Mouse (Mus musculus) thymus, adult 2 months (tissue): Measurements from ENCODE around the gene Siglecg. TPM values are rescaled to one million over a fixed set of nuclear protein-coding genes. Genes with fewer than 3 reads are reported as not detected.

Experiments
- DNase-seq: peaks from one replicate; pipeline ENCODE4 v3.0.0; 2021
- H3K27ac ChIP-seq: fragments of 200-500 bp; 2 replicates; pipeline ENCODE4 v1.5.1; 2012; ENCODE audit warnings: low read length, control low read depth; ENCODE audit not compliant: control insufficient read depth, insufficient read depth
- H3K27me3 ChIP-seq: fragments of 200-500 bp; 2 replicates; pipeline ENCODE4 v1.6.1; 2012; ENCODE audit warnings: mild to moderate bottlenecking, low read length, moderate library complexity, mixed read lengths; ENCODE audit not compliant: control insufficient read depth, insufficient read depth
- H3K36me3 ChIP-seq: fragments of 200-500 bp; 2 replicates; pipeline ENCODE4 v1.6.1; 2012; ENCODE audit warnings: mild to moderate bottlenecking, low read length, moderate library complexity; ENCODE audit not compliant: control insufficient read depth, insufficient read depth
- H3K4me1 ChIP-seq: fragments of 200-500 bp; replicated peaks from 2 replicates; pipeline ENCODE4 v1.6.1; 2012; ENCODE audit warnings: low read length; ENCODE audit not compliant: control insufficient read depth, insufficient read depth
- H3K4me3 ChIP-seq: fragments of 200-500 bp; 2 replicates; pipeline ENCODE4 v1.5.1; 2012; ENCODE audit warnings: mild to moderate bottlenecking, low read length, control low read depth, moderate library complexity; ENCODE audit not compliant: control insufficient read depth, insufficient read depth
- CTCF ChIP-seq: fragments of 200-500 bp; IDR thresholded peaks from 2 replicates; pipeline ENCODE4 v1.5.1; 2012; ENCODE audit warnings: mild to moderate bottlenecking, control low read depth, low read length, moderate library complexity, borderline replicate concordance; ENCODE audit not compliant: control insufficient read depth, poor library complexity, insufficient read depth; ENCODE audit errors: extremely low read depth
- POLR2A ChIP-seq: fragments of 200-500 bp; IDR thresholded peaks from 2 replicates; pipeline ENCODE4 v1.6.1; 2012; ENCODE audit warnings: mild to moderate bottlenecking, low read length, control low read depth, moderate library complexity; ENCODE audit not compliant: control insufficient read depth, poor library complexity, insufficient read depth; ENCODE audit errors: extremely low read depth
- WGBS: fragments of 180-500 bp; shearing (Covaris S2); methylation state at CpG from one replicate; pipeline ENCODE4 v1.1.7; 2018; 5-methylcytosine and 5-hydroxymethylcytosine counted together
- polyA plus RNA-seq: library from polyadenylated mRNA; depleted of rRNA; stranded (reverse); fragments of >200 nt; gene quantifications from 2 replicates; pipeline ENCODE4 v1.2.3, GENCODE M21; 2012; rRNA removed

Gene Siglecg
- 13.8 and 17.8 TPM in 2 replicates for polyA plus RNA-seq

DNA sequence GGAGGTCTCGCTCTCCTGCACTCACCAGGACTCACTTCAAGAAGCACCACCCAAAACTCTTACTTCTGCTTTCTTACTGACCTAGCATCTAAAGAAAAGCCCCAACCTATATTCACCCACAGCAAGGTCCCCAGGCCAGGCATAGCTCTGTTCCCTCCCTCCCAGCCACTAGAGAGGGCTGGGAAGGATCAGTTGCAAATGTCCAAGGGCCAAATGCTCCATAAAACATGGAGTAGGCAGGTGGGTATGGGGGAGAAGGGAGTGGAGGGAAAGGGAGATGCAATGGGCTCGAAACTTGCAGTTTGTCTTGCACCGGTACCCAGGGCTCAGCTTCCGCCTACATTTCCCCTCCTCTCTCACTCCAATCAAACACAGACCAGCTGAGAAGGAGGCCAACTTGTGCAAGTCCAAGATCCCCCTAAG is at the start of gene Siglecg:
TSS of gene Siglecg (plus strand) at position 74 of the 423 bp plus-strand sequence.
- 46% methylated on average over 4 of the region's 4 CpGs for WGBS
- DNase-seq: no peak
- TF ChIP-seq CTCF (no peak), POLR2A (no peak)
- H3K27ac ChIP-seq: no peak within 1 kb of the TSS; the same call in 1 of the 2 replicates
- H3K4me1 ChIP-seq: no peaks in the 10 kb centered on the region
- no peaks in the 10 kb centered on the region for H3K27me3 ChIP-seq
- no peaks in the 10 kb centered on the region for H3K36me3 ChIP-seq
- no peak within 1 kb of the TSS for H3K4me3 ChIP-seq

DNA sequence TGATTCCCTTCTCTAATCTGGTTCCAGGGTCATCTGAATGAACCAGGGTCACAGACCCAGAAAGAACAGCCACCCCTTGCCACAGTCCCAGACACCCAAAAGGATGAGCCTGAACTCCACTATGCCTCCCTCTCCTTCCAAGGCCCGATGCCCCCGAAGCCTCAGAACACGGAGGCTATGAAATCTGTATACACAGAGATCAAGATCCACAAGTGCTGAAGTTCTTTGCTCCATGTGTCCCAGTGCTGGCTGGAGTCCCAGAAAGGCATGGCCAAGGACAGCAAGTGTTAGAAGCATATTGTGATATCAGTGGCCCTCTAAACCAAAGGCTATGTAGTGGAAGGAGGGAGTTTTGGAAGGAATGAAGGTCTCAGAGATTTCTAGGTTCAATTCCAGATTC is 49.4 kb upstream of the Siglecg start:
- Histone ChIP-seq H3K4me3 (no peak overlapping the region), H3K36me3 (no peaks in the 10 kb centered on the region), H3K27me3 (no peaks in the 10 kb centered on the region), H3K4me1 (no peaks in the 10 kb centered on the region), H3K27ac (no peak overlapping the region)
- DNase-seq: no peak
- WGBS: 93% methylated on average over 3 of the region's 3 CpGs
- TF ChIP-seq POLR2A (no peak), CTCF (no peak)

DNA sequence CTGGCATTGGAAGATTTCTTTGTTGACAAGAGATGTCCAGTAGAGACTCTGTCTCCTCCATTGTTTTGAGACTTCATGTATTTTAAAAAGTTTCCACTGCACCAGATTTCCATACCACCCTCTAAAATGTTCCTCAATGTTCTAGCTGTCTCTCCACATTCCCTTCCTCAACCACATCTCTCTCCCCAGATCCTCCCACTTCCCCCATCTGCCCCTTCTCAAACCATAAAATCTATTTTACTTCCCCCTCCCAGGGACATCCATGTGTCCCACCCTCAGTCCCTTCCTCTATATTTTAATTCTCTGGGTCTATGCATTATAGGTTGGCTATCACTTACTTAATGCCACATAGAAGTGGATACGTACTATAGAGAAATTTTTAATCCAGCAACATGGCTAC is 46.6 kb upstream of the Siglecg start:
- no peaks in the 10 kb centered on the region for H3K27me3 ChIP-seq
- H3K36me3 ChIP-seq: no peaks in the 10 kb centered on the region
- WGBS: 94% methylated on average over 1 of the region's 1 CpGs
- TF ChIP-seq POLR2A (no peak), CTCF (no peak)
- H3K4me1 ChIP-seq: no peaks in the 10 kb centered on the region
- DNase-seq: no peak
- no peak overlapping the region for H3K4me3 ChIP-seq
- H3K27ac ChIP-seq: no peak overlapping the region

DNA sequence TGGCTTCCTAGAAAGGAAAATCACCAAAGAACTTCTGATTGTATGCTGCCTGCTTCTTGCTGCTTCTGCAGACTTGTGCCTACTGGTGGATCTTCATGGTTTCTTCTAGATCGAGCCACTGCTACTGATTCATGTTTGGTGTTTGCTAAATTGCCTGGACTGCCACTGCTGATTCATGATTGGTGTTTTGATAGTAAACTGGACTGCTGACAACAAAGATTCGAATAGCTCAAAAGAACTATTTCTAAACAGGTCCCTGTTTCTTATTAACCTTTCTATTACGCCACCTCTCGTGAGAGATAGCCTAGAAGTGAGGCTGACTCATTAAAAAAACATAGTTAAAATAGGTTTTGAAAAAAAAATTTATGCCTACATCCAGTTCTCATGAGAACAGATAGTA is 46.0 kb upstream of the Siglecg start:
- Histone ChIP-seq H3K27ac (no peak overlapping the region), H3K27me3 (no peaks in the 10 kb centered on the region), H3K36me3 (no peaks in the 10 kb centered on the region), H3K4me1 (no peaks in the 10 kb centered on the region), H3K4me3 (no peak overlapping the region)
- TF ChIP-seq CTCF: no peak
- no peak for TF ChIP-seq POLR2A
- 84% methylated on average over 4 of the region's 4 CpGs for WGBS
- no peak for DNase-seq

DNA sequence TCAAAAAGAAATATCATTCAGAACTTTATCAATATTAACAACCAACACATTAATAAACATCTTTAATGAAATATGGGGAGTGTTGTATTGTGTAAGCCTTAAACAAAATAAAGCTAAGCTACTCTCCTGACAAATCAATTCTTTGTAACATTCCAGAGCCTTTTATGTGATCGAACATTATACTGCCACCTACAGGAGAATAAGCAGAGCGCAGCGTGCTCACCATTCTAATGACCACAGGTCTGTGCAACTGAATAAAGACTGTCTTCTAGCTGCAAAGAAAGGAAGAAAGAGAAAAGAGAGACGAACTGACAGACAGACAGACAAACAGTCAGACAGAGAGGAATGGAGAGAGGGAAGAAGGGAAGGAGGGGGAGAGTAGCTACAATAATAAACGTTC is 29.8 kb upstream of the Siglecg start:
- peak; percentile 8 for DNase-seq
- no peak overlapping the region for H3K27ac ChIP-seq
- H3K27me3 ChIP-seq: no peaks in the 10 kb centered on the region
- TF ChIP-seq CTCF (no peak), POLR2A (no peak)
- no peaks in the 10 kb centered on the region for H3K4me1 ChIP-seq
- WGBS: 13% methylated on average over 5 of the region's 5 CpGs
- no peak overlapping the region for H3K4me3 ChIP-seq
- no peaks in the 10 kb centered on the region for H3K36me3 ChIP-seq

DNA sequence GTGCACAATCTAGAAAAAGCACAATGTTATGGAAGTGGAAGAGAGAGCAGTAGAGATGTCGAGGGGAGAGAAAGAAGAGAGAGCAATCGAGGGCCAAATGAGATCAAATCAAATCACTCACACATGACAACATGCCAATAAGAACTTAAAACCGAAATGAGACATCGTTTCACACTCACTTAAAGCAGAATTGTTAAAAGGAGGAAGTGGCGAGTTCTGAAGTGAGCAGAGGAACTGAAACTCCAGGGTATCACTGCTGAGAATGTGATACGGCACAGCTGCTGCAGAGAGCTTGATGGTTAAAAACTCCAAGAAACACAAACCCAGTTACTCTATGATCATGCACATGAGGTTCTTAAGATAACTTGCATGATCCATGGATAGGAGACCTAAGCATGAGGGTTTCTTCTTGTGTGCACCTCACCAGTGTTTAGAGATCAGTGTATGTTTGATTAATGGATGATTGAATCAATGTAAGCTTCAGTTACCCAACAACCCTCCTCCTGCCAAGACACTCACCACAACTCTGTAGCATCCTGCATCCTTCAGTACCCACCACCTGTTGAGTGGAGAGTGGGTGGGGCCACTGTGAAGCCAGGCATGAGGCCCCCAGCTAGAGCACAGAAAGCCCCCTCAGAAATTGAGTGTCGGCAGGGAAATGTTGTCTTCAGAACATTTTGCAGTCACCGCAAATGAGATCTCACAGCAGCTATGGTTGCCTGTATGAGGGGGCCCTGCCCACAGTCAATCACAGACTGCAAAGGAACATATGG is 15.5 kb upstream of the Siglecg start:
- no peaks in the 10 kb centered on the region for H3K27me3 ChIP-seq
- no peak for TF ChIP-seq POLR2A
- no peak for TF ChIP-seq CTCF
- no peak overlapping the region for H3K4me3 ChIP-seq
- no peak for DNase-seq
- H3K27ac ChIP-seq: no peak overlapping the region
- no peaks in the 10 kb centered on the region for H3K4me1 ChIP-seq
- no peaks in the 10 kb centered on the region for H3K36me3 ChIP-seq
- 21% methylated on average over 8 of the region's 8 CpGs for WGBS

DNA sequence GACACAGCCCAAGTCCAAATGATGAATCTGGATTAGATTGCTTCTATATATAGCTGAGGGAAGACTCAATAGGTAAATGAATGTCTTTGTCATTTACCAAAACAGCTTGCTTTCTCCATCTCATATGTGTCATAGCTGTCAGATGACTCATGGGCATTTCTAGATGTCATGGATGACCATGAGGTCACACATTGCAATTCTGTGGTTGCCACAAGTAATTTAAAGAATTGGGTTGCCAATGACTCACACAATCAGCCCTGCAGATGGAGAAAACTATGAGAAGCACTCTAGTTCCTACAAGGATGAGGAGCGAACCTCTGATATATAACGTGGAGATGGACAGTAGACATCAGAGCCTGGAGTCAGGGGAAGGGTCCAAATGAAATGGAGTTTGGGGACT is 8.5 kb upstream of the Siglecg start:
- 93% methylated on average over 2 of the region's 2 CpGs for WGBS
- Histone ChIP-seq H3K36me3 (no peaks in the 10 kb centered on the region), H3K27me3 (no peaks in the 10 kb centered on the region), H3K27ac (no peak overlapping the region), H3K4me1 (no peaks in the 10 kb centered on the region), H3K4me3 (no peak overlapping the region)
- DNase-seq: no peak
- no peak for TF ChIP-seq POLR2A
- no peak for TF ChIP-seq CTCF
